Mouse (Mus musculus) embryo, embryonic 10 days (tissue): Measurements from ENCODE around the gene Mapk1ip1l.
"Not testable (repeated sequence)": the region's sequence is repeated elsewhere in the genome, so short reads cannot be mapped to it uniquely, and the experiment has no call there.

Experiments used
- DNase-seq: peaks from one replicate; pipeline ENCODE4 v3.0.0-alpha.2; 2015; ENCODE audit warnings: low spot score

Gene Mapk1ip1l

DNA sequence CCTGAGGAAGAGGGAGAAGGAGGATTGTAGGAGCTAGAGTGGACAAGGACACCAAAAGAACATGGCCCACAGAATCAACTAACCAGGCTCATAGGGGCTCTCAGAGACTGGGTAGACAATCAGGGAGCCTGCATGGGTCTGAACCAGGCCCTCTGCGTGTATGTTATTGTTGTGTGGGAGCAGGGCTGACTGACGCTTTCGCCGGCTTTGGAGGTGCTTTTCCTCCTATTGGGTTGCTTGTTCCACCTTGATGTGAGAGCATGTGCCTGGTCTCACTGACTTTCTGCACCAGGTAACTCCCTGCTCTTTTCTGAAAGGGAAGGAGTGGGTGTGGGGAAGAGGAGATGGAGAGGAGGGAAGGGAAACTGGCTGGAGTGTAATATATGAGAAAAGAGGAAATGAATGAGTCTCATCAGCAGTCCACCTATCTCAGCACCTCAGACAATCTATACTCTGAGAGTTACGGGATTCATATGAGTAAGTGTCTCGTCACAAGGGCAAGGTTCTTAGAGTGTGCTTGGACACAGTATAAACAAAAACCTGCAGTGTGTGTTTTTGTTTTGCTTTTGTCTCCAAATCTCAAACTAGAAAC, 6.8 kb downstream of the Mapk1ip1l start:
- DNase-seq: no peak

DNA sequence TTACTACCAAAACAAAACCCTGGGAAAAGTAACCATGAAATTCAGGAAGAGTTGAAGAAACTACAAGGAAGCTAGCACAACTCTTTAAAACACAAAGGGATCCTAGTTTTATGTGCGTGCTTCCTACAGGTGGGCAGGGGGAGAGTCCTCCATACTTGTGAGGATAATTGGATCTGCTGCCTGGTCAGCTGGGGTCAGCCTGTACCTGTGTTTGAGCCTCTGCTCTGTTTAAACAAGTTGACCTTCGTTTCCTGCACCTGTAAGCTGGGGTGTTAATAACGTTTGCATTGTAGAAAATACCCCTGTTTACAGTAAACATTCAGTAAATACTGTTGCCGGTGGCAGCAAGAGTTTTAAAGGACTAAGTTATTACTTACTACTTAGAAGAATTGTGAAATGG, 7.9 kb downstream of the Mapk1ip1l start:
- no peak for DNase-seq

DNA sequence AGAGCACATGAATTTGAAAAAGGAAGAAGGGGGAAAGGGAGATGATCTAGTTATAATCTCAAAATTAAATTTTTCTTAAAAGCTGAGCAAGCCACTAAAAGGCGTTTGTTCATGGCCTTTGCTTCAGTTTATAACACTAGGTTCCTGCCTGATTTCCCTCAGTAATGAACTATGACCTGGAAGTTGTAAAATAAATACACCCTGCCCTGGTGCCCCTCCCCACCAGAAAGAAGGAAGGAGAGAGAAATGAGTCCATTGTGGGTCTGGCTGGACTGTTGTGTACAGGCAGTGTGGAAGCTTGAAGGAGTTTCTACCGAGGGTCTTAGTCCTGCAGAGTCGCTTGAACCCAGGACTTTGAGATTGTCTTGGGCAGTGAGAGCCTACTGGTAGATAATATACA, 9.6 kb downstream of the Mapk1ip1l start:
- no peak for DNase-seq

DNA sequence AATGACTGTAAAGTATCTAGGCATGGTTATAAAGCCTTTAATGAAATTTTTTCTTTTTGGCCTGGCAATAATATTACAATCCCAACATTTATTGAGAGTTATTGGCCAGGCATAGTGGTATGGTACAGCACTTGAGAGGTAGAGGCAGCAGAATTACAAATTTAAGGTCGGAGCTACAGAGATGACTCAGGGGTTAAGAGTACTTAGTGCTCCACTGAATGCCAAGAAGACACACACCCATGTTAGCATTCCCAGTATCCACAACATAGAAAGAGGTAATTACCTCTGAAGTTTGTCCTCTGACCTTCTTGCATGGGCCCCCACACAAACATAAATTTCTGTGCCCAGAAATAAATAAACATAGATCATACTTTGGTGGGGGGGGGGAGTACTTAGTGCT, 11.0 kb downstream of the Mapk1ip1l start:
- DNase-seq: no peak

DNA sequence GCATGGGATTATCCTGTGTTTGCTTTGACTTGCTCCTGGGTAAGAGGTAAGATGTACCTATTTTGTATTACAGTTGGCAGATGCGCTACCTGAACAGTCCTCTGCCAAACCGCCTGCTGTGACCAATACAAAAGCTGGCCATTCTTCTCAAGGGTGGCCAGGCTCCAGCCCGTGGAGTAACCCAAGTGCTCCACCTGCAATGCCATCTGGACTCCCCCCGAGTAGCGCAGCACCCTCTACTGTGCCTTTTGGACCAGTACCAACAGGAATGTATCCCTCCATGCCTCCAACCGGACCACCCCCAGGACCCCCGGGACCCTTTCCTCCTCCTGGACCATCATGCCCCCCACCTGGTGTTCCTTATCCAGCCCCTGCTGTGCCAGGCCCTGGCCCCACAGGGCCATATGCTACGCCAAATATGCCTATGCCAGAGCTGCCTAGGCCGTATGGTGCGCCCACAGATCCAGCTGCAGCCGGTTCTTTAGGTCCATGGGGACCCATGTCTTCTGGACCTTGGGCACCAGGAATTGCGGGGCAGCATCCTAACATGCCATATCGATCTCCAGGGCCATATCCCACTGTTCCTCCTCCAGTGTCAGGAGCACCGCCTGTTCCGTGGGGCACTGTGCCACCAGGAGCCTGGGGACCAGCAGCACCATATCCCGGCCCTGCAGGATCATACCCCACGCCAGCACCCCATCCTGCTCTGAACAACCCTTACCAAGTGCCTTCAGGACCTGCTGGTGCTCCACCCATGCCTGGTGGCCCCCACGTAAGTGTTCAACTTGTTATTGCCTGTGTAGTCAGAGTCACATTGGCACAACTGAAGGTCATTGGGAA, 12.5 kb downstream of the Mapk1ip1l start:
- no peak for DNase-seq

DNA sequence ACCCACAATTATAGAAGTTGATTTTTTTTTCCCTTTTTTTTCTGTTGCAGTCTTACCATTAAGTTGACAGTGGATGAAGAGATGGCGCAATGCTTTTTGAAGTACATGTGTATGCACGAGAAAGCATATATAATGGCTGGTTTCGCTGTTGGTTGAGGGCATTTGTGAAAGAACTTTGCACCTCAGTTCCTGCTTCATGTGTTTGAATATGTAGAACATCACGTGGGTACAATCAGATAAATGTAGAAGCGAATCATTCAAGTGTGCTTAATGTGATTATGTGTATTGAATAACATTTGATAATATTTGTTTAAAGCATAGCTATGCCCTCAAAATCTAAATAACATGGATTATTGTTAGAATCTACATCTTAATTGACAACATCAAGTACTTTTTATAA, 21.3 kb downstream of the Mapk1ip1l start:
- DNase-seq: no peak

DNA sequence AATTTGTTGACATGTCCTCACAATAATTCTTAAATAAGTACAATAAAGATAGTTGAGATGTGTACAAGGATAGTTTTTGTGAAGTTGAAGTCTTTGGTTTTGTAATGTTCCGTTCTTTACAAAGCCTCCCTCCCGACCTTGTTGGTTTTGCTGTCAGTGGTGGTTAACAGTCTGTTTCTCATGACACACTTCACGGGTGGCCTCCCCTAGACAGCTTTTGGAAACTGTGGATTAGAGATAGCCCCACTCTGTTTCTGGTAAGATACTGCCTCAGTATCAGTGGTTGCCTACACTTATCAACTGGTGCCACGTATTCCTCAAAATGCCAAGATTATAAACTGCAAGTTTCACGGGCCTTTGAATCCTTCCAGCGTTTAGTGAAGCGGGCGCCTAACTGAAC, 23.5 kb downstream of the Mapk1ip1l start:
- DNase-seq: not testable (repeated sequence)

DNA sequence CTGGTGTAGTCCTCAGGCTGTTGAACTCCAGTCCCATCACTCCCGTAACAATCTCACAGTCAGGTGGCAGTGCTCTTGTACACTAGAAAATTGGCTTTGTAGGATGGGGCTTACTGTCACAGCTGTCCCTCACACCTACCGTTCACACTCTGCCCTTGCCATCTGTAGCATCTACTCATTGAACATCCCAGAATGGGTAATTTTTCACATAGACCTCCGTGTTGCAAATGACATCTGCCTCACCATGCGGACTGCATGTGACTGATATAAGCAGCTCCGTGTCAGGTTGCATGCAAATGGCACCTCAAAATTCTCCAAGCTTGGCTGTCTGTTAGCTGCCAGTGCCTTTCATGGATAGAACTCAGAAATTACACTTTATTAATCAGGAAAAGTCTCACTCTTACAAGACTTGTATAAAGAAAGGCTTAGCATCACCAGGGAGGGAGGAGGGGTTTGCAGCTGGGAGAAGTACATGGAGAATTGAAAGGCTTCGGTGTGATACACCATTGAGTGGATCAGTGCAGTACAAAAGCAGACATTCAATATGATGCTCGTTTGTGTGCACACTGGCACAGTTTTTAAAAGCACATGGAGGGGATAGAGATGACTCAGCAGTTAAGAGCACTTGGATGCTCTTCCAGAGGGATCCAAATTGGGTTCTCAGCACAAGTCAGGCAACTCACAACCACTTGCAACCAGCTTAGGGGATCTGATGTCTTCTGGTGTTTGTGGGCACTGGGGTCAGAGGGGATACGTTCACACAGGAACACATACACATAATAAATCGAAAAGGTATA, 28.1 kb downstream of the Mapk1ip1l start:
- DNase-seq: no peak

DNA sequence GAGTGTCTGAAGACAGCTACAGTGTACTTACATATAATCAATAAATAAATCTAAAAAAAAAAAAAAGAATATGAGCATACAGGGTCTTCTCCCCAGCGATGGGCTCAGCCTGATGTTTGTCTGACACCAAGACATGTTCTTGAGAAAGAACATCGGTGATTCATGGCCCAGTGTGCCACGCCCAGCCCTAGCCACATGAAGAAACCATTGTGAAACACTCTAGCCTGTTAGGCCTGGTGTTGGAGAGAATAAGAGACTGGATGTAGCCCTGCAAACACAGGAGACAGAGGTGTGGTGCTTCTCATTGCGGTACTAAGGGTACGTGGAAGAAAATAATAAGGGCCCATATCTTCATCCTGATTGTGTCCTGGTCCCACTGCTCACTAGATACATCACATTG, 29.3 kb downstream of the Mapk1ip1l start:
- DNase-seq: no peak

DNA sequence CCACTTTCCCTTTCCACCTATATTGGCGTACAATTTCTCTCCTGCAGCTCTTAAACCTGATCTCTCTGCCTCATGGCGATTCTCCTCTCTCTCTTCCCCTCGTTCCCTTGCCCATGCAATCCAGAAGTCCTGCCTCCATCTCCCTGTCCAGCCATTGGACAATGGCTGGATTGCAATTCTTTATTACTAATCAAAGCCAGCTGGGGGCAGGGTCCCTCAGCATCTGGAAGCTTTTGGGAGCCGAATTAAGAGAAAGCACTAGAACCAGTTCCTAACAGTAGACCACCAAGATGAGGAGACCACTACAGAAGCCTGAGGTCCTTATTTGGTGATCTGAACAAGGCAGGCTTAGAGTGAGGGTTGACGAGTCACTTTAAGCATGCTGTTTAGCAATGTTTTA, 33.9 kb downstream of the Mapk1ip1l start:
- no peak for DNase-seq

DNA sequence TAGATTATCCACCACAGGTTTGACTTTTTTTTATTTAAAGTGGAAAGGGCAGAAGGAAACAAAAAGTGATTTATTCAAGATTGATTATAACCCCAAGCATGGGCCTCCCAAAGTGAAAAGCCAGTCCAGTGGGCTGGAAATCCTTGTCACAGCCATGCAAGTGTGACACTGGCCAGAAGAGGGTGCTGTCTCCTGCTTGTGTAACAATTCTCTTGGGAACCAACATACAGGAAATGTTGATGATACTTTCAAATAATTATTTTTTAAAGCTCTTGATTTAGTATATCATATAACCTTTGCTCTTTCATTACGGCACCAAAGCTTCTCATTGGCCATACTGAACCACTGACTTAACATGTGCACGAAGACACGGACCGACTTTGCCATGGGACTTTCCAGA, 36.8 kb downstream of the Mapk1ip1l start:
- DNase-seq: peak; percentile 74

DNA sequence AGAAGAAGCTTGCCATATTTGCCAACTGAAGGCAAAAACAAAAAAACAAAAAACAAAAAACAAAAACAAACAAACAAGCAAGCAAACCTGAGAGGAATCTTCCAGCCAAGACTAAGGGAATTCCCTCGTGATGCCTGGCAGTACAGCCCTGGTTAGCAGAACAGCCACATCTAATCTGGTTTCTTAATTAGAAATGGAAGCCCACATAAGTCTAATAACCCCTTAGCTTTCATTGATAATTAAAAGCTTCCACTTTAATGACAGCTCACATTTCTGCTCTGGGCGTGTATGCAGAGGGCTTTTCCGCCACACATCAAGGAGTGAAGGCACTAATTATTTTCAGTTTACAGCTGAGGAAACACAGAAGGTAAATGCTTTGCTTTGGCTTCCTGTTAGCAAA, 37.2 kb downstream of the Mapk1ip1l start:
- DNase-seq: no peak

DNA sequence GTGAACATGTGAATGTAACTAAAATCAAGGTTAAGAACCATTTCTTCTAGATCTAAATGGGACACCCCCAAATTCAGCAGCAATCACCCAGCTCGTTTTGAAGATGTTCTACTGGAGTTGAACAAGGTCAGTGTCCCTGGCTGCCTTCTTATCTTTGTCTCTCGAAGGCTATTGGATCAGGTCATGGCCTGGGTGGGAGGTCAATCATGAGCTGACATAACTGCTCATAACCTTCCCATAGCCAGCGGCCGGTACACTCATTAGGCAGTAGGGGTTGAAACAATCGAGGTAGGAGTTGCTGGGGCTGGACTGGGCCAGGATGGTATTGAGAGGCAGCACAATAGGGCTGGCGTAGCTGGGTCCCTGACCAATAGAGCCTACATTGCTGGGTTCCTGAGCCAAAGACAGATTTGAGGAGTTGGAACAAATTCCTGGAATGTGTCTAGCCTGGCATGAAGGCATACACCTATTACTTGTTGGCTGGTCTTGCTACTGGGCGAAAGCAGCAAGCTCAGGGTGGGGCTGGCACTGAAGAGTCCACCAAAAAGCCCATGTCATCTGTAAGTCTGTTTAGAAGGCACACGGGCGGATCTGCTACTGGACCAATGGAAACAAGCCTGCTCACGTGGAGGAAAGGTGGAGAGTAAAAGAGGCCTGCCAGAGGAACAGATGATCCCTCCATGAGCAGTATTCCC, 42.3 kb downstream of the Mapk1ip1l start:
- DNase-seq: no peak

DNA sequence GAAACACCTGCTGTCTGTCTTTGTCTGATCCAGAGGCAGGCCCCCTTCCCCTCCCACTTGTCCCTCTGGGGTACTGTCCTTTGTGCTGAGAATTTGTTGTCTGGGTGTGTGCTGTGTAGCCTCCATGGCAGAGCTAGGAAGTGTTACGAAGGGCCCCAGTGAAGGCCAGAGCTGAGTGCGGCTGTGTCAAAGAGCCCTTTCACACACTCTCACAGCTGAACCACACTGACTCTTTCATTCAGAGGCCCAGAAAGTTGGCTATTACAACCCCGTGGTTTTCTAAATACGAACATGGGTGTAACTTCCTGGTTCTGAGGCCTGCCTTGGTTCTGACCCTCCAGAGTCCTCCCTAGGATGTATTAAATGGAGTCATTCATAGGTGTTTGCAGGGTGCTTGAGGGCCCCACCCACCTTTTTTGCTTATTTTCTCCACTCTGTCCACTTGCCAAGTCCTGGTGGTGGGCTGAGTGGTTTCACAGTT, 43.8 kb downstream of the Mapk1ip1l start:
- no peak for DNase-seq

DNA sequence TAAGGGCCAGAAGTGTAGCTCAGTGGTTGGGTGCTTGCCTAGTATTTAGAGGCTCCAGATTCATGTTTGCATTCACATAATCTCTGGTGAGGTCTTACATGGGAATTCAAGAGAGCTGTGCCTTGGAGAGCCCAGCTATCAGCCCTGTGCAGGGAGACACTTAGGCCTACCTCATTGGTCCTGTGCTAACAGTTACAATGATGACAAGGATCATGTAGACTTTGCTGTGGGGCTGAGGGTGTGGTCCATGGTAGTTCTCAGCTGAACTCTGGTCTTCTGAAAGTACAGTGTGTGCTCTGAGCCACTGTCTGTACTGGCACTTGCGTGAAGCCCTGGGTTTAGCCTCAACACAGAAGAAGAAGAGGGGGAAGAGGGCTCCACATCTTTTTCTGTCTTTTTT, 48.6 kb downstream of the Mapk1ip1l start:
- DNase-seq: no peak

DNA sequence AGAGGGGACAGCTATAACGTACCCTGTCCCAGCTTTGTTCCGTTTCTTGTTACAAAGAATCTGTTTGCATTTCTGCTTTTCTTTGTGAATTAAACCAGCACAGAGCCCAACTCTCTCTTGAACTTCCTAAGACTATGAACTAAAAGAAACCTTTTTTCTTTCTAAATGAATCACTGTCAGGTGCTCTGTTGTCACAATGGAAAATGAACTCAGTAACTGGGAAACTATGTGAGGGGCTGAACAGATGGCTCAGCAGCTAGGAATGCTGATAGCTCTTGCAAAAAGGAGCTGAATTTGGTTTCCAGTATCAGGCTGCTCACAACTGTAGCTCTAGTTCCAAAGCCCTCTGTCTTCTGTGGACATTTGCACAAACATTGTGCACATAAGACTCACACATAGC, 52.9 kb downstream of the Mapk1ip1l start:
- DNase-seq: no peak

DNA sequence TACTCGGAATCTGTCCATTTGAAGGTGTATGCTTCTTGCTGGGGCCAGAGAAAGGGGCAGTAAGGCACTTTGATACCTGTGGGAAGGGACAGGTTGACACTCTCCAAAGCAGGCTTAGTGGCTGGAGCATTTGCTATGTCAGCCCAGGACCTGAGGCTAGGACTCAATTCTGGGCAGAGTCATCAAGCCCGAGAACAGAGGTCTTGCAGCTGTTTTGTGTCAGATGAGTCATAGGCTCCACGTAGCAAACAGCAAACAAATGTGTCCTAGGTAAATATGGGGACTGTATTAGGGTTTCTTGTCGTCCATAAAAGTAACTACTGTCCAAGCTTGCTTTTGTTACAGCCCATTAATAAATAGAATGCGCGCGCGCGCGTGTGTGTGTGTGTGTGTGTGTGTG, 54.2 kb downstream of the Mapk1ip1l start:
- no peak for DNase-seq

DNA sequence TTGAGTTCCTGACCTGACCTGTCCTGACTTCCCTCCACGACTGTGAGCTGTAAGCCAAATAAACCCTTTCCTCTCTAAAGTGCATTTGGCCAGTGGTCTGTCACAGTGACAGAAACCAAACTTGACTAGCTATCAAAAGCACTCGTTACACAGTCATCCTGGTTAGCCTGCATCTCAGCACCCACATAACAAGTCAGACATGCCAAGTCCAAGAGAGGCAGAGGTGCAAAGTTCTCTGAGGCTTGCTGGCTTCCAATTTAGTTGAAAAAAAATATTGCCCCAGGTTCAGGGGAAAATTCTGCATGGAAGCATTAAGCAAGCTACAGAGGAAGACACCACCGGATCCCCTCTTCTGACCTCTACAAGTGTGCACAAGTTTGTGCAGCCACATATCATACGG, 55.2 kb downstream of the Mapk1ip1l start:
- DNase-seq: no peak

DNA sequence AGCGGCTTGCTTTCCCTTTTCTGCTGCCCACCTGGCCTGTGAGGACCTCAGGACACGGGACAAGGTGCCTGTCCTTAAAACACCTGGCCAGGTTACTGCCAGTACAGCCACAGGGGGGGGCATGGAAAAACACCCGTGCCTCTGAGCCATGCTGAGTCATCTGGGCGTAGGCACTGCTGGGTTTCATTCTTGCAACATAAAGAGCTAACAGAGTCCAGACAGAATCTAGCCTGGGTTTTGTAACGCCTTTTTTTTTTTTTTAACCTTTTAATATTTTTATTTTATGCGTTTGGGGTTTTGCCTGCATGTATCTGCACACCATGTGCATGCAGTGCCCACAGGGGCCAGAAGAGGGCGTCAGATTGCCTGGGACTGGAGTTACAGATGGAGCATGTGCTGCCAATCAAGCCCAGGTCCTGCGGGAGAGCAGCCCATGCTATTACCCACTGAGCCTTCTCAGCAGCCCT, 56.1 kb downstream of the Mapk1ip1l start:
- no peak for DNase-seq

DNA sequence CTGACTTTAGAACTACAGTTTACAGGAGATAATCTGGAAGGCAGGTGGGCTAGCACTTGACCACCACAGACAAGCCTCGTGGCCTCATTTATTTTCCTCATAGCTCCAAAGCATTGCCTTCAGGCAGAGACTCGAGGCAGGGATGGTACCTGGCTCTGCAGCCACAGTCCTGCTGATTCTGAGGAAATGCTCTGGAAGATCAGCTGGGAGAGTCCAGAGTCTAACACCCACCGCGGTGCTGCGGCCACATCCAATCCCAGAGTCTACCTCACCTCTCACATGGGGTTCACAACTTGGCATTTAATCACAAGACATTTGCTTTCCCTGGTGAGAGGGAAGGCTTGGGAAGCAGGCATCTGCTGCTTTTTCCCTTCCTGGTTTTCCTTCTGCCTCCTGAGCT, 56.9 kb downstream of the Mapk1ip1l start:
- DNase-seq: no peak

DNA sequence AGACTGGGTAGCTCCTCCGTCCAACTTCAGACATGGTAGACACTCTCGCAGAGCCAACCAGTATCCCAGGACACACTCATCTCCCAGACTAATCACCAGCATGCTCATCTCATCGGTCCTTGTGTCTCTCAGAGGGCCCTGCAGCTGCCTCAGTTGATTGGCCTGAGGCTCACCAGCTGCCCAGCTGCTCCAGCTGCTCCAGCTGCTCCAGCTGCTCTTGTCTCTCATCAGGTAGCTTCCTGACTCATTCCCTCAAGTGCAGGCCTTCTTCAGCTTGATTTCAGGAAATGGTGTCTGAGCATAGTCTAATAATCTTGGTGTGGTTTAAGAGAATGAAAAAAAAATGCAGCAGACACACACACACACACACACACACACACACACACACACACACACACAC, 58.6 kb downstream of the Mapk1ip1l start:
- DNase-seq: no peak

DNA sequence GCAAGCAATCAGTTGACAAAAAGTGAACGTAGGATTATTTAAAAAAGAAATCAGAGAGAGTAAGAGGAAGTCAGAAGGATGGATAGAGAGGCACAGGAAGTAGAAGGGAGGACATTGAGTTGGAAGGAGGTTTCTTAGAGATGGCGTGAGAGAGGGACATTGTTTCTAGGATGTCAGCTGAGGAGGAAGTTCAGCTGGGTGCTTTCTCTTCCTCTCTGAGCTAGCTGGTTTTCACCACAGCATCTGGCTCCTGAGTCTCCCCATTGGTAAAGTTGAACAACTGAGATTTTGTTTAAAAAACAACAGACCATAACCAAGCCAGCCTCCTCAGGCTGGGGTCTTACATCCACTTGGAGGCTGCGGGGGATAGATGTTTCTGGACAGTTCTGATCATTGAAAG, 61.5 kb downstream of the Mapk1ip1l start:
- DNase-seq: no peak
